Mouse (Mus musculus) ES-E14 (cell line): ENCODE data around the gene Alk. TPM values are rescaled to one million over a fixed set of nuclear protein-coding genes. Genes with fewer than 3 reads are reported as not detected.

ENCODE experiments used
- DNase-seq: peaks from one replicate; pipeline ENCODE4 v3.0.0-alpha.2; 2013; ENCODE audit warnings: low read depth, low spot score
- H3K27ac ChIP-seq: 2 replicates; pipeline ENCODE4 v1.5.1; 2012; ENCODE audit warnings: low read depth, mild to moderate bottlenecking, low read length, moderate library complexity, mixed read lengths; ENCODE audit not compliant: poor library complexity, insufficient read depth, severe bottlenecking
- H3K36me3 ChIP-seq: 2 replicates; pipeline ENCODE4 v1.6.1; 2012; ENCODE audit warnings: mild to moderate bottlenecking, low read length, moderate library complexity, mixed read lengths; ENCODE audit not compliant: control insufficient read depth, poor library complexity, insufficient read depth, severe bottlenecking
- H3K4me1 ChIP-seq, 2 experiments: fragments of 150-350 bp in 1 of 2; sonication (generic) in 1 of 2; 2 replicates each; pipeline ENCODE4 v1.6.1; 2012; ENCODE audit warnings: low read length in 2 of 2, mild to moderate bottlenecking in 1 of 2, mixed read lengths in 1 of 2; ENCODE audit not compliant: control insufficient read depth in 2 of 2, insufficient read depth in 2 of 2, poor library complexity in 1 of 2
- H3K4me3 ChIP-seq, 2 experiments: fragments of 150-350 bp in 1 of 2; sonication (generic) in 1 of 2; 2 replicates each; pipeline ENCODE4 v1.5.1; 2012; ENCODE audit warnings: low read length in 2 of 2, low read depth in 1 of 2, mild to moderate bottlenecking in 1 of 2, mixed read lengths in 1 of 2; ENCODE audit not compliant: insufficient read depth in 1 of 2, poor library complexity in 1 of 2, severe bottlenecking in 1 of 2
- H3K9ac ChIP-seq: 2 replicates; pipeline ENCODE4 v1.6.1; 2012; ENCODE audit warnings: low read depth, mild to moderate bottlenecking, low read length, mixed read lengths; ENCODE audit not compliant: poor library complexity, insufficient read depth, severe bottlenecking
- H3K9me3 ChIP-seq: fragments of 150-350 bp; sonication (generic); 2 replicates; pipeline ENCODE4 v1.6.1; 2012; ENCODE audit warnings: low read depth, mild to moderate bottlenecking, low read length; ENCODE audit not compliant: control insufficient read depth, insufficient read depth
- CHD2 ChIP-seq: IDR thresholded peaks from 2 replicates; pipeline ENCODE4 v1.6.1; 2014; ENCODE audit warnings: mild to moderate bottlenecking, low read depth, low read length, inconsistent platforms
- HCFC1 ChIP-seq: IDR thresholded peaks from 2 replicates; pipeline ENCODE4 v1.6.1; 2012; ENCODE audit warnings: low read length, inconsistent platforms, borderline replicate concordance; ENCODE audit not compliant: insufficient read depth
- MAFK ChIP-seq: IDR thresholded peaks from 2 replicates; pipeline ENCODE4 v1.6.1; 2014; ENCODE audit warnings: mild to moderate bottlenecking, low read depth, low read length, inconsistent platforms; ENCODE audit not compliant: insufficient read depth
- ZC3H11A ChIP-seq: IDR thresholded peaks from 2 replicates; pipeline ENCODE4 v1.6.1; 2012; ENCODE audit warnings: low read depth, mild to moderate bottlenecking, inconsistent platforms, low read length, borderline replicate concordance
- ZNF384 ChIP-seq: IDR thresholded peaks from 2 replicates; pipeline ENCODE4 v1.6.1; 2012; ENCODE audit warnings: low read depth, low read length, inconsistent platforms
- in situ Hi-C, 2 experiments: fragments of 600-800 bp; cut with MboI; formaldehyde crosslinking; loops; one replicate each; pipeline ENCODE4 v1.15.1; 2025; ENCODE audit warnings: low sequenced_read_pairs in 2 of 2, inconsistent platforms in 1 of 2; ENCODE audit not compliant: unreplicated experiment in 2 of 2
- total RNA-seq: library from RNA; depleted of rRNA; stranded (reverse); fragments of 300-350 nt; gene quantifications from 2 replicates; pipeline ENCODE4 v1.2.3, GENCODE M21; 2012

The Alk gene
- total RNA-seq, 1 experiment: 0.58 TPM

- no peaks in the 10 kb centered on the region for H3K36me3 ChIP-seq
- DNase-seq: no peak
- TF ChIP-seq MAFK: no peak
- TF ChIP-seq ZNF384: no peak
- no peak for TF ChIP-seq ZC3H11A
- TF ChIP-seq HCFC1: no peak
- TF ChIP-seq CHD2: no peak
- H3K4me1 ChIP-seq: no peaks in the 10 kb centered on the region
- in situ Hi-C loops: no loop called here
- H3K9ac ChIP-seq: no peak overlapping the region
- H3K4me3 ChIP-seq: no peak overlapping the region
- no peaks in the 10 kb centered on the region for H3K9me3 ChIP-seq
- H3K27ac ChIP-seq: no peak overlapping the region
These were observed 409.3 kb downstream of the Alk start for GRCm38 (mm10) chr17:72194976-72195650.

GRCm38 (mm10) chr17:72190536-72190935 lies 413.9 kb downstream of the Alk start:
- Histone ChIP-seq H3K4me1 (no peaks in the 10 kb centered on the region), H3K27ac (no peak overlapping the region), H3K9me3 (no peaks in the 10 kb centered on the region), H3K9ac (no peak overlapping the region), H3K36me3 (no peaks in the 10 kb centered on the region), H3K4me3 (no peak overlapping the region)
- TF ChIP-seq ZC3H11A (no peak), HCFC1 (no peak), ZNF384 (no peak), CHD2 (no peak), MAFK (no peak)
- no peak for DNase-seq
- in situ Hi-C loops: no loop called here

- DNase-seq: no peak
- no peaks in the 10 kb centered on the region for H3K36me3 ChIP-seq
- no peak for TF ChIP-seq ZNF384
- TF ChIP-seq MAFK: no peak
- TF ChIP-seq ZC3H11A: no peak
- in situ Hi-C loops: no loop called here
- no peaks in the 10 kb centered on the region for H3K9me3 ChIP-seq
- H3K4me3 ChIP-seq: no peak overlapping the region
- no peaks in the 10 kb centered on the region for H3K4me1 ChIP-seq
- no peak overlapping the region for H3K27ac ChIP-seq
- no peak overlapping the region for H3K9ac ChIP-seq
These were observed 417.4 kb downstream of the Alk start for GRCm38 (mm10) chr17:72187026-72187425.

GRCm38 (mm10) chr17:72182414-72182813 lies 422.0 kb downstream of the Alk start:
- TF ChIP-seq ZNF384 (no peak), MAFK (no peak), HCFC1 (no peak), ZC3H11A (no peak), CHD2 (no peak)
- Histone ChIP-seq H3K9ac (no peak overlapping the region), H3K4me3 (no peak overlapping the region), H3K36me3 (no peaks in the 10 kb centered on the region), H3K27ac (no peak overlapping the region), H3K9me3 (no peaks in the 10 kb centered on the region), H3K4me1 (no peaks in the 10 kb centered on the region)
- DNase-seq: no peak
- in situ Hi-C loops: no loop called here

GRCm38 (mm10) chr17:72180200-72180599 lies 424.2 kb downstream of the Alk start:
- H3K27ac ChIP-seq: no peak overlapping the region
- TF ChIP-seq ZC3H11A: no peak
- TF ChIP-seq CHD2: no peak
- TF ChIP-seq MAFK: no peak
- TF ChIP-seq HCFC1: no peak
- TF ChIP-seq ZNF384: no peak
- DNase-seq: no peak
- no peak overlapping the region for H3K9ac ChIP-seq
- H3K4me1 ChIP-seq: no peaks in the 10 kb centered on the region
- no peak overlapping the region for H3K4me3 ChIP-seq
- in situ Hi-C loops: no loop called here
- no peaks in the 10 kb centered on the region for H3K36me3 ChIP-seq
- no peaks in the 10 kb centered on the region for H3K9me3 ChIP-seq
